Mouse (Mus musculus) G1E (cell line): Measurements from ENCODE around the gene Rhox2g.
"Not testable (repeated sequence)": the region's sequence is repeated elsewhere in the genome, so short reads cannot be mapped to it uniquely, and the experiment has no call there.

Source experiments
- CTCF ChIP-seq: IDR thresholded peaks from 2 replicates; pipeline ENCODE4 v1.5.1; 2012; ENCODE audit warnings: low read depth, low read length, inconsistent platforms, mixed read lengths
- GATA1 ChIP-seq: IDR thresholded peaks from 2 replicates; pipeline ENCODE4 v1.6.1; 2012; ENCODE audit warnings: borderline replicate concordance, low read length, inconsistent platforms, mixed read lengths

GRCm38 (mm10) chrX:37607604-37608003, 35.7 kb downstream of the Rhox2g start, which contains the start of gene Rhox4f:
- not testable (repeated sequence) for TF ChIP-seq CTCF, GATA1
